Mouse (Mus musculus) liver, postnatal 0 days (tissue): ENCODE data around the gene Abr. TPM values are rescaled to one million over a fixed set of nuclear protein-coding genes. Genes with fewer than 3 reads are reported as not detected.

Experiments used
- ATAC-seq: fragments of 200-750 bp; cut with Nextera tagmentation; 2 replicates; pipeline ENCODE4 v1.8.0; 2017; ENCODE audit warnings: mild to moderate bottlenecking, moderate library complexity
- DNase-seq: peaks from one replicate; pipeline ENCODE4 v3.0.0-alpha.2; 2016
- H3K27ac ChIP-seq: fragments of 300-500 bp; sonication (generic); 2 replicates; pipeline ENCODE4 v1.5.1; 2014; ENCODE audit warnings: antibody characterized with exemption, moderate library complexity, mild to moderate bottlenecking, low read depth
- H3K27me3 ChIP-seq: fragments of 300-500 bp; sonication (generic); 2 replicates; pipeline ENCODE4 v1.6.1; 2014; ENCODE audit warnings: low read length, control low read depth, mixed read lengths; ENCODE audit not compliant: insufficient read depth
- H3K36me3 ChIP-seq: fragments of 300-500 bp; sonication (generic); replicated peaks from 2 replicates; pipeline ENCODE4 v1.6.1; 2014; ENCODE audit warnings: mild to moderate bottlenecking, control low read depth, low read length, moderate library complexity, mixed read lengths; ENCODE audit not compliant: insufficient read depth
- H3K4me1 ChIP-seq: fragments of 300-500 bp; sonication (generic); 2 replicates; pipeline ENCODE4 v1.6.1; 2014; ENCODE audit warnings: antibody characterized with exemption, mild to moderate bottlenecking, control low read depth; ENCODE audit not compliant: insufficient read depth
- H3K4me2 ChIP-seq: fragments of 300-500 bp; sonication (generic); 2 replicates; pipeline ENCODE4 v1.6.1; 2014; ENCODE audit warnings: low read depth, mild to moderate bottlenecking, low read length, moderate library complexity, mixed read lengths
- H3K4me3 ChIP-seq: fragments of 300-500 bp; sonication (generic); 2 replicates; pipeline ENCODE4 v1.5.1; 2014; ENCODE audit warnings: low read depth, low read length
- H3K9ac ChIP-seq: fragments of 300-500 bp; sonication (generic); replicated peaks from 2 replicates; pipeline ENCODE4 v1.6.1; 2014; ENCODE audit warnings: mild to moderate bottlenecking, moderate library complexity
- H3K9me3 ChIP-seq: fragments of 300-500 bp; sonication (generic); 2 replicates; pipeline ENCODE4 v1.6.1; 2016; ENCODE audit warnings: mild to moderate bottlenecking, control low read depth, low read length, mixed read lengths
- CTCF ChIP-seq: sonication (generic); IDR thresholded peaks from 2 replicates; pipeline ENCODE4 v1.5.1; 2016; ENCODE audit warnings: antibody characterized with exemption, low read depth
- EP300 ChIP-seq: IDR thresholded peaks from 2 replicates; pipeline ENCODE4 v1.6.1; 2016; ENCODE audit warnings: antibody characterized with exemption, low read depth, mild to moderate bottlenecking
- WGBS: fragments of 180-500 bp; shearing (Covaris S2); extraction: QIAGEN DNeasy Blood & Tissue Kit; methylation state at CpG from one replicate; pipeline ENCODE4 v1.1.7; 2014; ENCODE audit not compliant: insufficient replicate concordance; 5-methylcytosine and 5-hydroxymethylcytosine counted together
- polyA plus RNA-seq: library from polyadenylated mRNA; unstranded; fragments of >200 nt; fragmentation: Nextera tagmentation; extraction: Ambion mirVana; gene quantifications from 2 replicates; pipeline ENCODE4 v1.2.1, GENCODE M21; 2015

The Abr gene
- polyA plus RNA-seq, 1 experiment from 2014 or later = 3.6 TPM

DNA sequence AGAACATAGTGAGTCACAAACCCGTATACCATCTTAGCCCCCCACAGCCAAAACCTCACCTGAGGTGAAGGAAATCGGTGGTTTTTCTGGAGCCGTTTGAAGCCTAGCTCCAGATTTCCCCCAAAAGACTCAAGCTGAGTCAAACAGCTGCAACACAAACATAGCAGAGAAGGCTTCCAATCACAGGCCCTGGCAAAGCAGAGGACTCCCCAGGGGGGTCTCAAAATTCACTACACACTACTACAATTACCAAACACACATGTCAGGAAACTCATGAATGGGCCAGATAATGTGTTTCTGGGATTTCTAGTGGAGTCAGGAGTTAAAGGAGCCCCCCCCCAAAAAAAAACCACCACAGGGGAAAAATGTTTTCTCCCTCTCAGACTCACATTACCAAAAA, 56.0 kb downstream of the Abr start:
- Histone ChIP-seq H3K4me1 (peaks cover 6% of the 10 kb centered on the region), H3K4me3 (no peak overlapping the region), H3K27ac (no peak overlapping the region), H3K36me3 (no peaks in the 10 kb centered on the region), H3K9ac (no peak overlapping the region), H3K9me3 (no peaks in the 10 kb centered on the region), H3K4me2 (no peak overlapping the region), H3K27me3 (peaks cover 25% of the 10 kb centered on the region)
- WGBS = 54% methylated on average over 3 of the region's 3 CpGs
- ATAC-seq (no peak), DNase-seq (no peak)
- TF ChIP-seq EP300 (no peak), CTCF (no peak)

DNA sequence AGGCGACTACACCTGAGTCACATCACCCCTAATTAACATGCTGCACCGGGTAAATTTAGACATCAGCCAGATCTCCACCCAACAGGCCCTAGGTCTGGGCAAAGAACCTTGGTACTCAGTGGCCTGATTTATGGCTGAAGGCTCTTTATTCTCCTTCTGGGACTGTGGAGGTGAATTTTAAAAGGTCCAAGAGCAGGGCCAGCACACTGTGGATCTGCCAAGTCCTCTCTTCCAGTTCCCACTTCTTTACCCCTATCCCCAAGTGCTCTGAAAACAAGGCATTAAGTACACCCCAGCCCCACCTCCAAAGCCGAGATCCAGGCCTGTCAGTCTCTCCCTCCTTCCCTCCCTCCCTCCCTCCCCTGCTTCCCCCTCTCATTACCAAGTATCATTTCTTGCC, 59.5 kb downstream of the Abr start:
- TF ChIP-seq CTCF (no peak), EP300 (no peak)
- no peak for DNase-seq

DNA sequence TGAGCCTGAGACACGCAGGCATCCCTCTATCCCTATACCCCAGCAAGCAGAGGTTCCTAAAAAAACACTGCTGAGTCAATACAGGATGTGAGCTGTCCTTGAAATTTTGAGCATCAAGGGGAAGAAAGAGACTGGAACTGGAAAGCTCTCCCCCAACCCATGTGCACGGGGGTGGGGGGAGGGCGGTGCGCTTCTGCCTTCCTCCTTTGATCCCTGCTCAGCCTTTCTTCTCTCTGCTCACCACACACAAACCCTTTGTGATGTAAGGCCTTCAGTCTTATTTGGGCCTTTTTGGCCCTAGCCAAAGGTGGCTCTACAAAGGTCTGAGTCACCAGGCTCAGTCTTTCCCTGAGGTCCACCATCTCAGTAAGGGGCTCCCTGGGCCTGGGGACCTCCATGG, 59.9 kb downstream of the Abr start:
- 55% methylated on average over 4 of the region's 4 CpGs for WGBS
- no peak overlapping the region for H3K9ac ChIP-seq
- no peaks in the 10 kb centered on the region for H3K9me3 ChIP-seq
- DNase-seq (no peak), ATAC-seq (no peak)
- no peak overlapping the region for H3K27ac ChIP-seq
- H3K27me3 ChIP-seq = no peaks in the 10 kb centered on the region
- TF ChIP-seq CTCF = no peak
- TF ChIP-seq EP300 = no peak
- no peak overlapping the region for H3K4me3 ChIP-seq
- no peak overlapping the region for H3K4me2 ChIP-seq
- no peaks in the 10 kb centered on the region for H3K36me3 ChIP-seq
- H3K4me1 ChIP-seq = no peaks in the 10 kb centered on the region

More for the DNA sequence above, 59.5 kb downstream of the Abr start:
- ATAC-seq = no peak
- Histone ChIP-seq H3K4me2 (no peak overlapping the region), H3K9ac (no peak overlapping the region), H3K4me1 (no peaks in the 10 kb centered on the region), H3K27ac (no peak overlapping the region), H3K27me3 (no peaks in the 10 kb centered on the region), H3K9me3 (no peaks in the 10 kb centered on the region), H3K36me3 (no peaks in the 10 kb centered on the region), H3K4me3 (no peak overlapping the region)
- WGBS = 48% methylated on average over 3 of the region's 3 CpGs

DNA sequence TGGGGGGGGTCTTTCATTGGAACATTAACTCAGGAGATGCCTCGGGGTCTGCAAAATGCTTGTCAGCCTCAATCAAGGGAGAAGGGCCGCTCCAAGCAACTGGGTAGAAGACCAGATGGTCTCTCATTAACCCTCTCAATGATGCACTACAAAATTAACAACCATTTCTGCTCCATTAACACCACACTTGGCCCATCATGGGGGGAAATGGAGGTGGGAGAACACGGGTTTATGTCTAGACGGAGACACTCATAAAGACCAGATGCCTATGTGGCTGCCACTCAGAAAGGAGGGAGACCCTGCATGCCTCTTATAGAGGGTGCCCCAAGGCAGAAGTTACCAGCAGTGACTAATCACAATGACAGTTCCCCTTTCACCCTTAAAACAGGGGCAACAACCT, 64.3 kb downstream of the Abr start:
- WGBS = 58% methylated on average over 4 of the region's 4 CpGs
- H3K4me2 ChIP-seq = no peak overlapping the region

DNA sequence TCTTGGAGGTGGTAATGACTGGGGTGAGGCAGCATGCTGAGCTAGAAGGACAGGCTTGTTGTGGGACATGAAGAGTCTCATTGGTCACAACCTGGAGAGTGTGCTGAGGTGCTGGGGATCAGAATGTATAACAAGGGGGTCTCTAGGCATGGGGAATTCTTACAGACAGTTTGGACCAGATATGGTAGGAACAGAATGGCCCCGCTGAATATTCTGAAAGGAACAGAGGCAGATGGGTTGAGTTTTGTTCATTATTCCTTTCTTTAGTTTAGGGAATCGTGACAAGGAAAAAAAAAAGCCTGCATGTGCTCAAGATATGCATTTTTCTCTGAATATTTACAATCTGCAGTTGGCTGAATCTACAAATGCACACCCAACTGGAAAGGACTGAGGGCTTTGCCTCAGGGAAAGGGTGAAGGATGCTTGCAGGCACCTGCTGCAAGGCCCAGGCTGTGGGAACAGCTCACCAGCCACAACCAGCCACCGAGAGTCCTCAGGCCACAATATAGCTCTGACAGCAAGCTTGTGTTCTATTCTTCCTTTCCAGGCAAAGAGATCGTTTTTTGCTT, 73.9 kb downstream of the Abr start:
- no peak overlapping the region for H3K9ac ChIP-seq
- H3K4me1 ChIP-seq = no peaks in the 10 kb centered on the region
- H3K36me3 ChIP-seq = no peaks in the 10 kb centered on the region
- WGBS = 62% methylated on average over 4 of the region's 4 CpGs
- TF ChIP-seq EP300 = no peak
- no peak for TF ChIP-seq CTCF
- H3K27ac ChIP-seq = no peak overlapping the region
- H3K4me2 ChIP-seq = no peak overlapping the region
- DNase-seq (no peak), ATAC-seq (no peak)
- H3K4me3 ChIP-seq = no peak overlapping the region
- H3K9me3 ChIP-seq = no peaks in the 10 kb centered on the region
- no peaks in the 10 kb centered on the region for H3K27me3 ChIP-seq

More for the DNA sequence above, 64.3 kb downstream of the Abr start:
- no peak for DNase-seq
- TF ChIP-seq CTCF (no peak), EP300 (no peak)
- Histone ChIP-seq H3K27me3 (no peaks in the 10 kb centered on the region), H3K27ac (no peak overlapping the region), H3K36me3 (no peaks in the 10 kb centered on the region), H3K4me1 (no peaks in the 10 kb centered on the region), H3K9ac (no peak overlapping the region), H3K4me3 (no peak overlapping the region), H3K9me3 (no peaks in the 10 kb centered on the region)
- no peak for ATAC-seq

DNA sequence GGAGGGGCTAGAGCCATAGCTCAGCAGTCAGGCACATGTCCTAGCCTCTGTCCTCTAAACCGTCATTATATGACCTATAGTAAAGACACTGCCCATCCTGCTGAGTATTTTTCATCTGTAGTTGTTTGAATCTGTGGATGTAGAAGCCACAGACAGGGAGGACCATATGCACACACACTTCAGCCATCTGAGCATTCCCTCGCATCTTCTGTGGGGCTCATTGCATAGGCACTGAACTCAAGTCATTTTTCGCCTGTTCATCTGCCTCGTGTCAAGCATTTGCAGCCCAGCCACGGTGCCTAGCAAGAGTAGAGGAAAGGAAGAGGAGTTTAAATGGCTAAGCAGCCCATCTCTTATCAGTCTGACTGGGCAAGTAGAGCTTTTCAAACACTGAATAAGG, 74.7 kb downstream of the Abr start:
- H3K4me1 ChIP-seq = no peaks in the 10 kb centered on the region
- WGBS = 62% methylated on average over 5 of the region's 5 CpGs
- no peak overlapping the region for H3K9ac ChIP-seq
- H3K4me2 ChIP-seq = no peak overlapping the region
- TF ChIP-seq CTCF (no peak), EP300 (no peak)
- ATAC-seq (no peak), DNase-seq (no peak)
- no peaks in the 10 kb centered on the region for H3K9me3 ChIP-seq
- H3K36me3 ChIP-seq = no peaks in the 10 kb centered on the region
- H3K4me3 ChIP-seq = no peak overlapping the region
- H3K27ac ChIP-seq = no peak overlapping the region
- H3K27me3 ChIP-seq = no peaks in the 10 kb centered on the region

DNA sequence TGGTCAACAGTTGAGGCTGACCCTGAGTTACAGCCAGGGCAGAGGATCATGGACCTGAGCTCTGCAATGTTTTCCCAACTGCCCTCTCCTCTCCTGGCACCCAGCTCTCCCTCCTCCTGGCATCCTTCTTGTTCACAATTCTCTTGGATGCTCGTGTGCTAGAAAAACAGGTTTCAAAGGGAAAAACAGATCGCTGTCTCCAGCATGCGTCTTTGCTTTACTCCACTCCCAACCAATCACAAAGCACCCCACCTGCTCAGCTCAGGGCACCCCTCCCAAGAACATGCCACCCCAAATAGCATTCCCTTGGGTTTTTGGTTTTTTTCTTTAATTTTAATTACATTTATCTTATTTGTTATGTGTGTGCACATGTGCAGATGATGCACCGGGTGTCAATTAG, 75.7 kb downstream of the Abr start:
- no peaks in the 10 kb centered on the region for H3K4me1 ChIP-seq
- H3K4me2 ChIP-seq = no peak overlapping the region
- no peak for TF ChIP-seq CTCF
- no peak for TF ChIP-seq EP300
- H3K9me3 ChIP-seq = no peaks in the 10 kb centered on the region
- no peak overlapping the region for H3K9ac ChIP-seq
- DNase-seq (no peak), ATAC-seq (no peak)
- WGBS = 81% methylated on average over 4 of the region's 4 CpGs
- no peak overlapping the region for H3K4me3 ChIP-seq
- H3K36me3 ChIP-seq = no peaks in the 10 kb centered on the region
- no peaks in the 10 kb centered on the region for H3K27me3 ChIP-seq
- no peak overlapping the region for H3K27ac ChIP-seq
